Mouse (Mus musculus) lung, embryonic 14.5 days (tissue): ENCODE data around the gene Apbb2. TPM values are rescaled to one million over a fixed set of nuclear protein-coding genes. Genes with fewer than 3 reads are reported as not detected.

Source experiments
- ATAC-seq: fragments of 200-750 bp; cut with Nextera tagmentation; 2 replicates; pipeline ENCODE4 v1.8.0; 2017; ENCODE audit warnings: mild to moderate bottlenecking, moderate TSS enrichment, moderate library complexity; ENCODE audit not compliant: insufficient read depth
- DNase-seq: peaks from one replicate; pipeline ENCODE4 v3.0.0-alpha.2; 2015
- H3K27ac ChIP-seq: fragments of 300-500 bp; sonication (generic); 2 replicates; pipeline ENCODE4 v1.5.1; 2014; ENCODE audit warnings: low read depth, mild to moderate bottlenecking, moderate library complexity
- H3K27me3 ChIP-seq: fragments of 300-500 bp; sonication (generic); 2 replicates; pipeline ENCODE4 v1.6.1; 2014; ENCODE audit warnings: low read length, control low read depth; ENCODE audit not compliant: insufficient read depth
- H3K36me3 ChIP-seq: fragments of 300-500 bp; sonication (generic); 2 replicates; pipeline ENCODE4 v1.6.1; 2014; ENCODE audit warnings: control low read depth; ENCODE audit not compliant: insufficient read depth
- H3K4me1 ChIP-seq: fragments of 300-500 bp; sonication (generic); 2 replicates; pipeline ENCODE4 v1.6.1; 2014; ENCODE audit warnings: antibody characterized with exemption, control low read depth; ENCODE audit not compliant: insufficient read depth
- H3K4me2 ChIP-seq: fragments of 300-500 bp; sonication (generic); 2 replicates; pipeline ENCODE4 v1.6.1; 2014; ENCODE audit warnings: mild to moderate bottlenecking
- H3K4me3 ChIP-seq: fragments of 300-500 bp; sonication (generic); 2 replicates; pipeline ENCODE4 v1.5.1; 2014; ENCODE audit warnings: low read depth, low read length
- H3K9ac ChIP-seq: fragments of 300-500 bp; sonication (generic); 2 replicates; pipeline ENCODE4 v1.6.1; 2014
- H3K9me3 ChIP-seq: fragments of 300-500 bp; sonication (generic); 2 replicates; pipeline ENCODE4 v1.6.1; 2016; ENCODE audit warnings: low read depth, low read length, control low read depth
- CTCF ChIP-seq: IDR thresholded peaks from 2 replicates; pipeline ENCODE4 v1.5.1; 2016; ENCODE audit warnings: antibody characterized with exemption, low read depth
- WGBS: fragments of 180-500 bp; shearing (Covaris S2); extraction: QIAGEN DNeasy Blood & Tissue Kit; methylation state at CpG from one replicate; pipeline ENCODE4 v1.1.7; 2014; 5-methylcytosine and 5-hydroxymethylcytosine counted together
- polyA plus RNA-seq: library from polyadenylated mRNA; unstranded; fragments of >200 nt; fragmentation: Nextera tagmentation; extraction: Ambion mirVana; gene quantifications from 2 replicates; pipeline ENCODE4 v1.2.1, GENCODE M21; 2014

Apbb2 gene
- polyA plus RNA-seq, 1 experiment from 2014 or later = 54.6 TPM

DNA sequence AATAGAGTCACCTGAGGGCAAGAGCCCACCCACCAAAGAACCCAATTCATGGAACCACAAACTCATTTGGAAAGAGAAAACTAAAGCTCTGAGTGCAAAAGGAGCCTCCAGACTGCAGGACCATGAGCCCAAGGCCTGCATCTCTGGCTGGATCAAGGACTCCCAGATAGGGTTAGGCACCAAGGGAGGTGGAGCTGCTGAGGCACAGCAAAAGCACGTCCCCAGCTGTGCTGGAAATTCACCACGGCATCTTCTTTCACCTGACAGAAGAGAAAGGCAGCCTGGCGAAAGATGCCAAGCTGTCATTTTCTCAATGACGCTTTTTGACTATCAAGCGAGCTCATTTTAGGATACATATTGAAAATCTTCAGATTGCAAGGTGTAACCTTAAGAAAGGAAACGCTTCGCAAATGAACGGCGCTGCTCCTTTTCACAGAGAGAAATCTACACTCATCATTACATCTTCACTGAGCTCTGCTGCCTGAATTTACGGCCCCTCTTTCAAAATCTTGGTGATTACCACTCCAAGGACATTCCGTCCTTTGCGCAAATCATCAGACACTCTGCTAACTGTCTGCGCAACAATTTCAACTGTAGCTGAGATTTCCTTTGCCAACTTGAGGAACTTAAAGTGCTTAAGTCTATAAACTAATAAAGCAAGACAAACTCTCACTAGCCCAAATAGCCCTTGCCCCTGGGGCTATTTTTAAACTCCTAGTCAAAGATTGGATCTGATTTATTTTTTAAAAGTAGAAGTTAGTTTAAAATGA is 46.3 kb downstream of the Apbb2 start:
- WGBS = 65% methylated on average over 13 of the region's 13 CpGs
- DNase-seq = peak; percentile 50
- Histone ChIP-seq H3K9ac (no peak overlapping the region), H3K27me3 (no peaks in the 10 kb centered on the region), H3K36me3 (no peaks in the 10 kb centered on the region), H3K4me1 (peaks cover 13% of the 10 kb centered on the region), H3K4me2 (no peak overlapping the region), H3K9me3 (no peaks in the 10 kb centered on the region), H3K27ac (no peak overlapping the region), H3K4me3 (no peak overlapping the region)
- TF ChIP-seq CTCF = no peak
- no peak for ATAC-seq

GRCm38 (mm10) chr5:66570709-66571108 is 47.9 kb downstream of the Apbb2 start:
- 92% methylated on average over 5 of the region's 5 CpGs for WGBS
- TF ChIP-seq CTCF = no peak
- no peak overlapping the region for H3K9ac ChIP-seq
- no peak overlapping the region for H3K4me3 ChIP-seq
- peaks cover 13% of the 10 kb centered on the region for H3K4me1 ChIP-seq
- H3K27ac ChIP-seq = no peak overlapping the region
- no peaks in the 10 kb centered on the region for H3K9me3 ChIP-seq
- ATAC-seq (no peak), DNase-seq (no peak)
- no peak overlapping the region for H3K4me2 ChIP-seq
- no peaks in the 10 kb centered on the region for H3K27me3 ChIP-seq
- H3K36me3 ChIP-seq = no peaks in the 10 kb centered on the region

DNA sequence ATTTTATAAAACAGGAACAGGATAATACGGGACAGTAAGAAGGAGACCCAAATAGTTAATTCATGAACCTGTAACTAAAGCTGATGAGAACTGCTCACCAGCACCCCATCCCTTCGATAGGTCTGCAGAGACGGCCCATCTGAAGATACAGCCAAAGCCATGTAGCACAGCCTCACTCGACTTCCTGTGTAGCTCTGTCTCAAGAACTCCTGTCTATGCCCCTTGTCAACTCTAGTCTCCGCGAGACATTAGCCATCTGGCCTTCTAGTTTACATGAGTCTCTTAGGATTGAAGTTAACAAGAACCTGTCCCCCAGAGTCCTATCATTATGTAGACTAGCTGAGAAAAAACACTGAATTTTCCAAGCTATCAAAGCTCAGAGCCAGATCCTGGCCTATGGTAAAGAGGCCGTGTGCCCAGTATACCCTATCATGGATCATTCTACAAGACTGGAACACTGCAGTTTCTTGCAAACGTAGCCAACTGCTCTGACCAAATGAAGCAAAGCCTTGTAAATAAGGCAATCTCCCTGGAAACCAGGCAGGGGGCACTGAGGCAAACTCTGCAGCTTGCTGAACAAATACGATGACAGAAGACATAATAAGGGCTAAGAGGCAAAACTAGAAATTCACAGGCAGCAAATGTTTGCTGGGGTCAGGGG is 49.3 kb downstream of the Apbb2 start:
- DNase-seq = peak; percentile 49
- Histone ChIP-seq H3K4me3 (no peak overlapping the region), H3K27ac (no peak overlapping the region), H3K9ac (no peak overlapping the region), H3K27me3 (no peaks in the 10 kb centered on the region), H3K4me1 (peaks cover 13% of the 10 kb centered on the region), H3K9me3 (no peaks in the 10 kb centered on the region), H3K4me2 (no peak overlapping the region), H3K36me3 (no peaks in the 10 kb centered on the region)
- 42% methylated on average over 9 of the region's 9 CpGs for WGBS
- ATAC-seq = no peak; the same call in 1 of the 2 replicates
- no peak for TF ChIP-seq CTCF

- peak; percentile 54 for DNase-seq
- no peak for TF ChIP-seq CTCF
- peaks cover 12% of the 10 kb centered on the region for H3K4me1 ChIP-seq
- no peak overlapping the region for H3K4me2 ChIP-seq
- H3K9me3 ChIP-seq = no peaks in the 10 kb centered on the region
- WGBS = 52% methylated on average over 5 of the region's 5 CpGs
- ATAC-seq = no peak
- H3K36me3 ChIP-seq = no peaks in the 10 kb centered on the region
- H3K27me3 ChIP-seq = no peaks in the 10 kb centered on the region
- 0 out of 2 replicates have a peak overlapping the region, but pooled peaks have one; percentile 47 for H3K27ac ChIP-seq
- no peak overlapping the region for H3K4me3 ChIP-seq
- no peak overlapping the region for H3K9ac ChIP-seq
Measured at GRCm38 (mm10) chr5:66568002-66568401, 50.6 kb downstream of the Apbb2 start.

DNA sequence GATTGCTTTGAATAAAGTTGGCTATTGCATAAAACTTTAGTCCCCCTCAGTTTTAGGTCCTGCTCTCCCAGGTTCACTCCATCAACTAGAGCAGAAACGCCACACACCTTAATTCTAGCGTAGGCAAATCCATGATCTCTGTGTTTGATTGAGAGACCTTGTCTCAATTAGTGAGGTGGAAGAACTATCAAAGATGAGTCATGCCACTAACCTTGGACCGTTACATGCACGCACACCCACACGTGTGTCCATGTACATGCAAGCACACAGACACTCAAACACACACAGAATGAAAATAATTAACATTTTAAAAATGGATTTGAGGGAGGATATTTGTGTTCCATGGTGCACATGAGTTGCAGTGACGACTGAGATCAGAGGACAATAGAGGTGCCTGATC is 51.2 kb downstream of the Apbb2 start:
- Histone ChIP-seq H3K27me3 (no peaks in the 10 kb centered on the region), H3K9ac (no peak overlapping the region), H3K4me3 (no peak overlapping the region), H3K4me2 (no peak overlapping the region), H3K9me3 (no peaks in the 10 kb centered on the region), H3K27ac (no peak overlapping the region), H3K36me3 (no peaks in the 10 kb centered on the region), H3K4me1 (peaks cover 10% of the 10 kb centered on the region)
- TF ChIP-seq CTCF = no peak
- DNase-seq = no peak
- 92% methylated on average over 6 of the region's 6 CpGs for WGBS
- ATAC-seq = no peak

- H3K27ac ChIP-seq = peak overlapping the region; percentile 34; the same call in 1 of the 2 replicates
- H3K4me2 ChIP-seq = no peak overlapping the region
- H3K9me3 ChIP-seq = 0 out of 2 replicates have a peak, but pooled peaks cover 4% of the 10 kb centered on the region
- no peak overlapping the region for H3K4me3 ChIP-seq
- H3K9ac ChIP-seq = no peak overlapping the region
- WGBS = 45% methylated on average over 8 of the region's 8 CpGs
- ATAC-seq (peak; percentile 65; the same call in 1 of the 2 replicates), DNase-seq (peak; percentile 42)
- no peaks in the 10 kb centered on the region for H3K27me3 ChIP-seq
- peaks cover 6% of the 10 kb centered on the region; the same call in 1 of the 2 replicates for H3K4me1 ChIP-seq
- TF ChIP-seq CTCF = no peak
- no peaks in the 10 kb centered on the region for H3K36me3 ChIP-seq
Measured at GRCm38 (mm10) chr5:66559591-66560175, 58.9 kb downstream of the Apbb2 start.

- Histone ChIP-seq H3K4me2 (no peak overlapping the region), H3K9ac (no peak overlapping the region), H3K4me1 (peaks cover 7% of the 10 kb centered on the region; the same call in 1 of the 2 replicates), H3K36me3 (no peaks in the 10 kb centered on the region), H3K27ac (no peak overlapping the region), H3K9me3 (0 out of 2 replicates have a peak, but pooled peaks cover 4% of the 10 kb centered on the region), H3K4me3 (no peak overlapping the region), H3K27me3 (no peaks in the 10 kb centered on the region)
- ATAC-seq (no peak), DNase-seq (no peak)
- no peak for TF ChIP-seq CTCF
- WGBS = 87% methylated on average over 7 of the region's 7 CpGs
Measured at GRCm38 (mm10) chr5:66558094-66558493, 60.5 kb downstream of the Apbb2 start.
